Mouse (Mus musculus) megakaryocyte, embryonic 14.5 days (primary cell): ENCODE measurements around the gene Irak1bp1.

Source experiments
- FLI1 ChIP-seq: IDR thresholded peaks from 2 replicates; pipeline ENCODE4 v1.6.1; 2012; ENCODE audit warnings: low read length, inconsistent platforms, mixed read lengths
- GATA1 ChIP-seq: IDR thresholded peaks from 3 replicates; pipeline ENCODE4 v1.6.1; 2012; ENCODE audit warnings: mixed read lengths, low read length, inconsistent platforms, borderline replicate concordance

GRCm38 (mm10) chr9:82835921-82836320 lies 6.6 kb downstream of the Irak1bp1 start:
- TF ChIP-seq GATA1 (no peak), FLI1 (no peak)
